Mouse (Mus musculus): Measurements from ENCODE around the gene Gm45713. TPM values are rescaled to one million over a fixed set of nuclear protein-coding genes. Genes with fewer than 3 reads are reported as not detected.

The Gm45713 gene
- polyA plus RNA-seq (2015; fragmentation: Nextera tagmentation; extraction: Ambion mirVana), result 0.13 and 0.31 TPM in 2 replicates

- Histone ChIP-seq H3K27ac (no peak within 1 kb of the TSS), H3K9ac (peak within 1 kb of the TSS; percentile 59), H3K4me3 (peak within 1 kb of the TSS; percentile 44), H3K4me1 (peaks cover 6% of the 10 kb centered on the region; the same call in 1 of the 2 replicates), H3K36me3 (ENCODE audit: poor library complexity, severe bottlenecking) (no peaks in the 10 kb centered on the region), H3K27me3 (peaks cover 23% of the 10 kb centered on the region), H3K9me3 (replicated peaks) (no peaks in the 10 kb centered on the region), H3K4me2 (peak within 1 kb of the TSS; percentile 67)
- peak; percentile 87 for ATAC-seq
- WGBS, result 2% methylated on average over 27 of the region's 29 CpGs
Observed at GRCm38 (mm10) chr7:45135993-45136567, at the start of gene Gm45713, which contains the start of gene Flt3l. Gm45713 (minus strand) TSS chr7:45136231. Flt3l (minus strand) TSS chr7:45136432.

- H3K9me3 ChIP-seq (replicated peaks), result no peaks in the 10 kb centered on the region
- ATAC-seq, result no peak
- H3K9ac ChIP-seq, result no peak overlapping the region
- H3K4me1 ChIP-seq, result peaks cover 24% of the 10 kb centered on the region
- H3K27ac ChIP-seq, result no peak overlapping the region
- H3K4me3 ChIP-seq, result no peak overlapping the region
- H3K27me3 ChIP-seq, result peaks cover 91% of the 10 kb centered on the region
- H3K4me2 ChIP-seq, result no peak overlapping the region
- no peaks in the 10 kb centered on the region for H3K36me3 ChIP-seq (ENCODE audit: poor library complexity, severe bottlenecking)
- 66% methylated on average over 7 of the region's 7 CpGs for WGBS
Observed at GRCm38 (mm10) chr7:45183672-45184071, 47.6 kb upstream of the Gm45713 start.

- Histone ChIP-seq H3K9ac (peak overlapping the region; percentile 26; the same call in 1 of the 2 replicates), H3K4me2 (peak overlapping the region; percentile 56), H3K27me3 (peaks cover 92% of the 10 kb centered on the region), H3K4me3 (peak overlapping the region; percentile 33), H3K27ac (no peak overlapping the region), H3K4me1 (peaks cover 24% of the 10 kb centered on the region), H3K9me3 (replicated peaks) (no peaks in the 10 kb centered on the region), H3K36me3 (ENCODE audit: poor library complexity, severe bottlenecking) (no peaks in the 10 kb centered on the region)
- 17% methylated on average over 11 of the region's 11 CpGs for WGBS
- ATAC-seq, result peak; percentile 20; the same call in 1 of the 2 replicates
Observed at GRCm38 (mm10) chr7:45182606-45183005, 46.6 kb upstream of the Gm45713 start.

GRCm38 (mm10) chr7:45182199-45182601, 46.2 kb upstream of the Gm45713 start:
- no peak overlapping the region for H3K27ac ChIP-seq
- peak overlapping the region; percentile 26; the same call in 1 of the 2 replicates for H3K9ac ChIP-seq
- peak overlapping the region; percentile 33 for H3K4me3 ChIP-seq
- H3K4me1 ChIP-seq, result peaks cover 24% of the 10 kb centered on the region
- H3K27me3 ChIP-seq, result peaks cover 96% of the 10 kb centered on the region
- 1% methylated on average over 34 of the region's 34 CpGs for WGBS
- no peaks in the 10 kb centered on the region for H3K36me3 ChIP-seq (ENCODE audit: poor library complexity, severe bottlenecking)
- peak; percentile 89 for ATAC-seq
- H3K4me2 ChIP-seq, result peak overlapping the region; percentile 56
- no peaks in the 10 kb centered on the region for H3K9me3 ChIP-seq (replicated peaks)

- Histone ChIP-seq H3K9ac (no peak overlapping the region), H3K4me1 (peaks cover 24% of the 10 kb centered on the region), H3K4me3 (peak overlapping the region; percentile 33), H3K36me3 (ENCODE audit: poor library complexity, severe bottlenecking) (no peaks in the 10 kb centered on the region), H3K9me3 (replicated peaks) (no peaks in the 10 kb centered on the region), H3K27me3 (peaks cover 100% of the 10 kb centered on the region), H3K4me2 (peak overlapping the region; percentile 56), H3K27ac (no peak overlapping the region)
- ATAC-seq, result peak; percentile 28; the same call in 1 of the 2 replicates
- WGBS, result 3% methylated on average over 35 of the region's 35 CpGs
Observed at GRCm38 (mm10) chr7:45181540-45181939, 45.5 kb upstream of the Gm45713 start.

GRCm38 (mm10) chr7:45180896-45181477, 45.0 kb upstream of the Gm45713 start, which contains the start of gene Pth2:
Pth2 (plus strand) TSS chr7:45180995.
- Histone ChIP-seq H3K36me3 (ENCODE audit: poor library complexity, severe bottlenecking) (no peaks in the 10 kb centered on the region), H3K9me3 (replicated peaks) (no peaks in the 10 kb centered on the region), H3K4me1 (peaks cover 27% of the 10 kb centered on the region), H3K27me3 (peaks cover 100% of the 10 kb centered on the region), H3K4me2 (peak within 1 kb of the TSS; percentile 56), H3K4me3 (peak within 1 kb of the TSS; percentile 33), H3K27ac (no peak within 1 kb of the TSS), H3K9ac (no peak within 1 kb of the TSS)
- no peak for ATAC-seq
- 13% methylated on average over 20 of the region's 20 CpGs for WGBS

- Histone ChIP-seq H3K9me3 (replicated peaks) (no peaks in the 10 kb centered on the region), H3K4me3 (no peak within 1 kb of the TSS), H3K4me1 (peaks cover 31% of the 10 kb centered on the region), H3K27me3 (peaks cover 100% of the 10 kb centered on the region), H3K27ac (no peak within 1 kb of the TSS), H3K9ac (no peak within 1 kb of the TSS), H3K36me3 (ENCODE audit: poor library complexity, severe bottlenecking) (no peaks in the 10 kb centered on the region), H3K4me2 (no peak within 1 kb of the TSS)
- no peak for ATAC-seq
- WGBS, result 21% methylated on average over 7 of the region's 7 CpGs
Observed at GRCm38 (mm10) chr7:45179469-45179868, 43.4 kb upstream of the Gm45713 start, which contains the start of gene Gfy. Gfy (minus strand) TSS chr7:45179569.

GRCm38 (mm10) chr7:45178550-45178949, 42.5 kb upstream of the Gm45713 start:
- no peaks in the 10 kb centered on the region for H3K36me3 ChIP-seq (ENCODE audit: poor library complexity, severe bottlenecking)
- no peak overlapping the region for H3K27ac ChIP-seq
- peaks cover 98% of the 10 kb centered on the region for H3K27me3 ChIP-seq
- H3K4me3 ChIP-seq, result no peak overlapping the region
- ATAC-seq, result no peak
- WGBS, result 24% methylated on average over 7 of the region's 7 CpGs
- H3K4me2 ChIP-seq, result no peak overlapping the region
- H3K4me1 ChIP-seq, result peaks cover 31% of the 10 kb centered on the region
- H3K9me3 ChIP-seq (replicated peaks), result no peaks in the 10 kb centered on the region
- H3K9ac ChIP-seq, result no peak overlapping the region

- 2% methylated on average over 27 of the region's 31 CpGs for WGBS
- Histone ChIP-seq H3K4me2 (peak overlapping the region; percentile 46), H3K36me3 (ENCODE audit: poor library complexity, severe bottlenecking) (no peaks in the 10 kb centered on the region), H3K27me3 (peaks cover 96% of the 10 kb centered on the region), H3K4me3 (peak overlapping the region; percentile 25), H3K9ac (no peak overlapping the region), H3K4me1 (peaks cover 18% of the 10 kb centered on the region), H3K27ac (no peak overlapping the region), H3K9me3 (replicated peaks) (no peaks in the 10 kb centered on the region)
- ATAC-seq, result no peak
Observed at GRCm38 (mm10) chr7:45176356-45176755, 40.3 kb upstream of the Gm45713 start.

GRCm38 (mm10) chr7:45175929-45176328, 39.9 kb upstream of the Gm45713 start:
- peak overlapping the region; percentile 25 for H3K4me3 ChIP-seq

GRCm38 (mm10) chr7:45175398-45175797, 39.4 kb upstream of the Gm45713 start:
- no peaks in the 10 kb centered on the region for H3K9me3 ChIP-seq (replicated peaks)
- WGBS, result under 1% methylated on average over 13 of the region's 13 CpGs
- H3K4me1 ChIP-seq, result peaks cover 13% of the 10 kb centered on the region

More at GRCm38 (mm10) chr7:45175929-45176328, 39.9 kb upstream of the Gm45713 start:
- Histone ChIP-seq H3K9me3 (replicated peaks) (no peaks in the 10 kb centered on the region), H3K27me3 (peaks cover 92% of the 10 kb centered on the region), H3K27ac (no peak overlapping the region), H3K9ac (no peak overlapping the region), H3K36me3 (ENCODE audit: poor library complexity, severe bottlenecking) (no peaks in the 10 kb centered on the region), H3K4me1 (peaks cover 14% of the 10 kb centered on the region), H3K4me2 (peak overlapping the region; percentile 46)
- no peak for ATAC-seq
- 2% methylated on average over 23 of the region's 23 CpGs for WGBS

GRCm38 (mm10) chr7:45174567-45175280, 38.7 kb upstream of the Gm45713 start:
- Histone ChIP-seq H3K9ac (0 out of 2 replicates have a peak overlapping the region, but pooled peaks have one; percentile 23), H3K36me3 (ENCODE audit: poor library complexity, severe bottlenecking) (no peaks in the 10 kb centered on the region), H3K27ac (no peak overlapping the region), H3K4me3 (peak overlapping the region; percentile 6; the same call in 1 of the 2 replicates), H3K9me3 (replicated peaks) (no peaks in the 10 kb centered on the region), H3K27me3 (peaks cover 92% of the 10 kb centered on the region), H3K4me2 (peak overlapping the region; percentile 34), H3K4me1 (peaks cover 13% of the 10 kb centered on the region)
- 2% methylated on average over 29 of the region's 29 CpGs for WGBS
- ATAC-seq, result no peak

More at GRCm38 (mm10) chr7:45175398-45175797, 39.4 kb upstream of the Gm45713 start:
- ATAC-seq, result no peak
- no peak overlapping the region for H3K27ac ChIP-seq
- H3K4me3 ChIP-seq, result no peak overlapping the region
- peaks cover 92% of the 10 kb centered on the region for H3K27me3 ChIP-seq
- no peaks in the 10 kb centered on the region for H3K36me3 ChIP-seq (ENCODE audit: poor library complexity, severe bottlenecking)
- no peak overlapping the region for H3K9ac ChIP-seq
- no peak overlapping the region for H3K4me2 ChIP-seq

Measured in forebrain, embryonic 13.5 days (tissue).